Mouse (Mus musculus) forebrain, embryonic 16.5 days (tissue): Measurements from ENCODE around the gene Fnip1. TPM values are rescaled to one million over a fixed set of nuclear protein-coding genes. Genes with fewer than 3 reads are reported as not detected.

ENCODE experiments used
- ATAC-seq: fragments of 200-750 bp; cut with Nextera tagmentation; 2 replicates; pipeline ENCODE4 v1.8.0; 2017; ENCODE audit warnings: mild to moderate bottlenecking, moderate library complexity
- H3K27ac ChIP-seq: fragments of 300-500 bp; sonication (generic); 2 replicates; pipeline ENCODE4 v1.5.1; 2014; ENCODE audit warnings: low read length, control low read depth
- H3K27me3 ChIP-seq: fragments of 300-500 bp; sonication (generic); replicated peaks from 2 replicates; pipeline ENCODE4 v1.6.1; 2014; ENCODE audit warnings: low read length; ENCODE audit not compliant: control insufficient read depth, insufficient read depth
- H3K36me3 ChIP-seq: fragments of 300-500 bp; sonication (generic); 2 replicates; pipeline ENCODE4 v1.6.1; 2014; ENCODE audit not compliant: control insufficient read depth, insufficient read depth
- H3K4me1 ChIP-seq: fragments of 300-500 bp; sonication (generic); replicated peaks from 2 replicates; pipeline ENCODE4 v1.6.1; 2014; ENCODE audit warnings: low read length; ENCODE audit not compliant: control insufficient read depth, insufficient read depth
- H3K4me2 ChIP-seq: fragments of 300-500 bp; sonication (generic); 2 replicates; pipeline ENCODE4 v1.6.1; 2014; ENCODE audit warnings: mild to moderate bottlenecking, low read length, control low read depth
- H3K4me3 ChIP-seq: fragments of 300-500 bp; sonication (generic); replicated peaks from 2 replicates; pipeline ENCODE4 v1.5.1; 2014; ENCODE audit warnings: mild to moderate bottlenecking, low read length, control low read depth
- H3K9ac ChIP-seq: fragments of 300-500 bp; sonication (generic); replicated peaks from 2 replicates; pipeline ENCODE4 v1.6.1; 2014; ENCODE audit warnings: low read depth, low read length, control low read depth
- H3K9me3 ChIP-seq: fragments of 300-500 bp; sonication (generic); 2 replicates; pipeline ENCODE4 v1.6.1; 2016; ENCODE audit warnings: low read length; ENCODE audit not compliant: control insufficient read depth
- WGBS: fragments of 180-500 bp; shearing (Covaris S2); extraction: QIAGEN DNeasy Blood & Tissue Kit; methylation state at CpG from one replicate; pipeline ENCODE4 v1.1.7; 2014; 5-methylcytosine and 5-hydroxymethylcytosine counted together
- polyA plus RNA-seq: library from polyadenylated mRNA; unstranded; fragments of >200 nt; fragmentation: Nextera tagmentation; extraction: Ambion mirVana; gene quantifications from 2 replicates; pipeline ENCODE4 v1.2.1, GENCODE M21; 2015

Gene Fnip1
- polyA plus RNA-seq, 1 experiment from 2014 or later, result 12.9 TPM

- H3K9me3 ChIP-seq, result no peaks in the 10 kb centered on the region
- H3K36me3 ChIP-seq, result no peaks in the 10 kb centered on the region
- 92% methylated on average over 2 of the region's 2 CpGs for WGBS
- H3K27me3 ChIP-seq, result no peaks in the 10 kb centered on the region
- H3K4me1 ChIP-seq, result peaks cover 17% of the 10 kb centered on the region
- no peak for ATAC-seq
- H3K4me2 ChIP-seq, result no peak overlapping the region
- no peak overlapping the region for H3K9ac ChIP-seq
- H3K27ac ChIP-seq, result no peak overlapping the region
- H3K4me3 ChIP-seq, result no peak overlapping the region
These were observed 90.0 kb downstream of the Fnip1 start for GRCm38 (mm10) chr11:54528002-54528401.

GRCm38 (mm10) chr11:54530391-54530790 lies 92.4 kb downstream of the Fnip1 start:
- no peak overlapping the region for H3K4me2 ChIP-seq
- no peaks in the 10 kb centered on the region for H3K36me3 ChIP-seq
- 51% methylated on average over 1 of the region's 1 CpGs for WGBS
- no peak overlapping the region for H3K9ac ChIP-seq
- H3K9me3 ChIP-seq, result no peaks in the 10 kb centered on the region
- no peaks in the 10 kb centered on the region for H3K27me3 ChIP-seq
- H3K4me1 ChIP-seq, result peaks cover 6% of the 10 kb centered on the region; the same call in 1 of the 2 replicates
- no peak for ATAC-seq
- no peak overlapping the region for H3K4me3 ChIP-seq
- H3K27ac ChIP-seq, result no peak overlapping the region

- Histone ChIP-seq H3K4me3 (no peak overlapping the region), H3K9ac (no peak overlapping the region), H3K9me3 (no peaks in the 10 kb centered on the region), H3K4me1 (peaks cover 4% of the 10 kb centered on the region; the same call in 1 of the 2 replicates), H3K27ac (no peak overlapping the region), H3K27me3 (no peaks in the 10 kb centered on the region), H3K36me3 (no peaks in the 10 kb centered on the region), H3K4me2 (no peak overlapping the region)
- WGBS, result 88% methylated on average over 1 of the region's 1 CpGs
- ATAC-seq, result no peak
These were observed 92.9 kb downstream of the Fnip1 start for GRCm38 (mm10) chr11:54530916-54531315.

GRCm38 (mm10) chr11:54533834-54534233 lies 95.8 kb downstream of the Fnip1 start:
- no peak for ATAC-seq
- 87% methylated on average over 2 of the region's 2 CpGs for WGBS
- peaks cover 4% of the 10 kb centered on the region for H3K4me1 ChIP-seq
- no peak overlapping the region for H3K4me2 ChIP-seq
- no peak overlapping the region for H3K4me3 ChIP-seq
- no peaks in the 10 kb centered on the region for H3K27me3 ChIP-seq
- H3K27ac ChIP-seq, result no peak overlapping the region
- H3K9ac ChIP-seq, result no peak overlapping the region
- no peaks in the 10 kb centered on the region for H3K36me3 ChIP-seq
- H3K9me3 ChIP-seq, result no peaks in the 10 kb centered on the region

GRCm38 (mm10) chr11:54534871-54535270 lies 96.9 kb downstream of the Fnip1 start:
- Histone ChIP-seq H3K9me3 (no peaks in the 10 kb centered on the region), H3K27me3 (no peaks in the 10 kb centered on the region), H3K36me3 (no peaks in the 10 kb centered on the region), H3K27ac (no peak overlapping the region), H3K4me2 (no peak overlapping the region), H3K4me1 (peaks cover 11% of the 10 kb centered on the region), H3K9ac (no peak overlapping the region), H3K4me3 (no peak overlapping the region)
- ATAC-seq, result peak; percentile 38; the same call in 1 of the 2 replicates
- 48% methylated on average over 6 of the region's 6 CpGs for WGBS

- Histone ChIP-seq H3K9ac (no peak overlapping the region), H3K4me2 (no peak overlapping the region), H3K27ac (peak overlapping the region; percentile 14; the same call in 1 of the 2 replicates), H3K4me3 (no peak overlapping the region), H3K9me3 (no peaks in the 10 kb centered on the region), H3K27me3 (no peaks in the 10 kb centered on the region), H3K4me1 (peaks cover 14% of the 10 kb centered on the region), H3K36me3 (no peaks in the 10 kb centered on the region)
- 66% methylated on average over 2 of the region's 2 CpGs for WGBS
- no peak for ATAC-seq
These were observed 101.0 kb downstream of the Fnip1 start for GRCm38 (mm10) chr11:54539031-54539430.

- Histone ChIP-seq H3K4me3 (no peak overlapping the region), H3K9me3 (no peaks in the 10 kb centered on the region), H3K27me3 (no peaks in the 10 kb centered on the region), H3K36me3 (no peaks in the 10 kb centered on the region), H3K4me2 (no peak overlapping the region), H3K9ac (no peak overlapping the region), H3K4me1 (peaks cover 14% of the 10 kb centered on the region), H3K27ac (no peak overlapping the region; the same call in 1 of the 2 replicates)
- 55% methylated on average over 2 of the region's 2 CpGs for WGBS
- ATAC-seq, result peak; percentile 52
These were observed 101.5 kb downstream of the Fnip1 start for GRCm38 (mm10) chr11:54539486-54539885.

GRCm38 (mm10) chr11:54540328-54540727 lies 102.3 kb downstream of the Fnip1 start:
- H3K9ac ChIP-seq, result no peak overlapping the region
- H3K4me1 ChIP-seq, result peaks cover 14% of the 10 kb centered on the region
- H3K4me3 ChIP-seq, result no peak overlapping the region
- no peaks in the 10 kb centered on the region for H3K36me3 ChIP-seq
- H3K27me3 ChIP-seq, result no peaks in the 10 kb centered on the region
- no peaks in the 10 kb centered on the region for H3K9me3 ChIP-seq
- peak; percentile 68 for ATAC-seq
- H3K27ac ChIP-seq, result peak overlapping the region; percentile 76
- no peak overlapping the region for H3K4me2 ChIP-seq

- no peaks in the 10 kb centered on the region for H3K36me3 ChIP-seq
- no peaks in the 10 kb centered on the region for H3K9me3 ChIP-seq
- H3K27ac ChIP-seq, result no peak overlapping the region
- H3K9ac ChIP-seq, result no peak overlapping the region
- H3K27me3 ChIP-seq, result no peaks in the 10 kb centered on the region
- H3K4me2 ChIP-seq, result no peak overlapping the region
- ATAC-seq, result no peak
- no peak overlapping the region for H3K4me3 ChIP-seq
- H3K4me1 ChIP-seq, result peaks cover 14% of the 10 kb centered on the region
These were observed 104.4 kb downstream of the Fnip1 start for GRCm38 (mm10) chr11:54542414-54542813.

GRCm38 (mm10) chr11:54554970-54555369 lies 117.0 kb downstream of the Fnip1 start:
- H3K27ac ChIP-seq, result no peak overlapping the region
- H3K4me1 ChIP-seq, result no peaks in the 10 kb centered on the region
- H3K36me3 ChIP-seq, result no peaks in the 10 kb centered on the region
- no peaks in the 10 kb centered on the region for H3K9me3 ChIP-seq
- no peak for ATAC-seq
- no peaks in the 10 kb centered on the region for H3K27me3 ChIP-seq
- 92% methylated on average over 2 of the region's 2 CpGs for WGBS
- H3K4me2 ChIP-seq, result no peak overlapping the region
- no peak overlapping the region for H3K4me3 ChIP-seq
- H3K9ac ChIP-seq, result no peak overlapping the region
